Mouse (Mus musculus) ovary, postnatal 36 days (tissue): Measurements from ENCODE around the gene Nub1.

Source experiments
- DNase-seq: peaks from one replicate; pipeline ENCODE4 v3.0.0; 2022; ENCODE audit warnings: low spot score, mixed read lengths

Gene Nub1

DNA sequence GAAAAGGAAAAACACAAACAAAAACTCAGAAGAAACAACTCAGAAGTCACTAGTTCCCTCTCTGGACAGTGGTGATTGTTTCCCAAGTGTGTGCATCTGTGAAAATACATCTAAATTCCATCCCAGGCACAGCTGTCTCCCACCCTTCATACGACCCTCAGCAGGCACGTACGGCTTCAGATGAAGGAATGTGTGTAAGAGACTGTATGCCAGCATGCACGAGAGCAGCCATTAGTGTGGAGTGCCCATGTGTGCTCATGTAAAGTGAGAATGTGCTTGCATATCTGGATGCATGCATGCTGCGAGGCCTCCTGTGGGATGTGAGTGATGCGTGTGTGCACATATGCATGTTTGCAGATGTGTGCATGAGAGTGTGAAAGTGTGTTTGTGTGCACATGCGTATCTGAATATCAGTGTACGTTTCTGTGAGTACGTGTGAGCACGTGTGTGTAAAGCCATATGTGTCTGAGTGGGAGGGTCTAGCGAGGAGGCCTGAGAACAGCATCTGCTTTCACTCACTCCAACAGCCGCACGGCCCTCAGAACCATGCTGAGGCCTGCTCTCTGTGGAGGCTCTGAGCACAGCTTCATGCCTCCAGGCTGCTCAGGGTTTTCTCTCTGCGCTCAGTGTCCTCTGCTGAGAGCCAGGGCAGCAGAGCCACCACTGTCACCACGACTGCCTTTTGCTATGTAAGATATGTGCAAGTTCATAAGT is 56.0 kb downstream of the Nub1 start:
- no peak for DNase-seq

DNA sequence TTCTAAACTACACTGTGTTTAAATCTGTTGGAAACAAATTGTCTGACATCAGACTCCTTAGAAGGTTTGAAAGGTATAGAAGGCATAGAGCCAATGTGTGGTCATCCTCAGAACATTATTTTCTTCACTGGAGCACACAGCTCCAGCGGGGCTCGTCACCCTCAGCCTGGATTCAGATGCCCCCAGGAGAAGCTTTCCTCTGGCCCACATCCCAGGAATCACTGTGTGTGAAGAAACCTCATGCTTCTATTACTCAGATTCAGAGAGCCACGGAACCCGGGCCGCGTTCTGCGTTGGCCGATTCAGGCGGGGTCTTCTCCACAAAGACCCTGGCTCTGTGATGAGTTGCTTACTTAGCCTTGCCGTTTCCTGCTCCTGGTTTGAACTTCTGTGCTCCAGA is 58.6 kb downstream of the Nub1 start:
- DNase-seq, result no peak

DNA sequence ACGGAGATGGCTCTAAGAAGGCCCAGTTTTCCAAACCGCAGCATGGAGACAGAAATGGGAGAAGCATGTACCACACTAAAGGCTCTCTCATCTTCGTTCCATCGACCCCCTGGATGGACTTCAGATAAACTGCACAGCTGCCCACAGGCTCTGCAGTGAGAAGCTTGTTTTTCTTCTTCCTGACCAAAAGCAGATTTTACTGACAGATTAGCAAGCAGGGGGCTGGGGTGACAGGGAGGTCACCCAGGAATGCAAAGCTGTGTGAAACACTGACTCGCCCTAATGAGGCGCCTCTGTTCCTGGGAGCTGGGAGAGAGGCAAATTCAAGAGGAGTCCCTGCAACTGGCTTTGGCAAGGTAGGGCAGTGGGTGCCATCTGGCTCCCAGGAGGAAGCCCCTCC is 62.2 kb downstream of the Nub1 start:
- DNase-seq, result no peak

DNA sequence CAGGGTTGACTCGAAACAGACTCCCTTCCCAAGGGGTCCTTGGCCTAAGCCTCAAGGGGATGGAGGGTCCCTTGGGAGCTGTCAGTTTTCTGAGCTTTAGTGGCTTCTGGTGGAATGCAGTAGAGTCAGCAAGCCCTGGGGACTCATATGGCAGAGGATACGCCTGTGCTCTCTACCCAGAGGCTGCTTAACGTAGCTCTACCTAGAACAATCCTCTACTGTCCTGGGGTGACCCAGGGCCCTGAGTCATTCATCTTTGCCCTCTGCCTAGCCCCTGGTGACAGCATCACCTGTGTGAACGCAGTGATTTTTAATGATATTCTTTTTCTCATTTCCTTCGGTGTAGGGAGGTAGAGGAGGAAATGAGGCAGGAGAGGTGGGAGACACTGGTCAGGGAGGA is 64.4 kb downstream of the Nub1 start:
- DNase-seq, result no peak

DNA sequence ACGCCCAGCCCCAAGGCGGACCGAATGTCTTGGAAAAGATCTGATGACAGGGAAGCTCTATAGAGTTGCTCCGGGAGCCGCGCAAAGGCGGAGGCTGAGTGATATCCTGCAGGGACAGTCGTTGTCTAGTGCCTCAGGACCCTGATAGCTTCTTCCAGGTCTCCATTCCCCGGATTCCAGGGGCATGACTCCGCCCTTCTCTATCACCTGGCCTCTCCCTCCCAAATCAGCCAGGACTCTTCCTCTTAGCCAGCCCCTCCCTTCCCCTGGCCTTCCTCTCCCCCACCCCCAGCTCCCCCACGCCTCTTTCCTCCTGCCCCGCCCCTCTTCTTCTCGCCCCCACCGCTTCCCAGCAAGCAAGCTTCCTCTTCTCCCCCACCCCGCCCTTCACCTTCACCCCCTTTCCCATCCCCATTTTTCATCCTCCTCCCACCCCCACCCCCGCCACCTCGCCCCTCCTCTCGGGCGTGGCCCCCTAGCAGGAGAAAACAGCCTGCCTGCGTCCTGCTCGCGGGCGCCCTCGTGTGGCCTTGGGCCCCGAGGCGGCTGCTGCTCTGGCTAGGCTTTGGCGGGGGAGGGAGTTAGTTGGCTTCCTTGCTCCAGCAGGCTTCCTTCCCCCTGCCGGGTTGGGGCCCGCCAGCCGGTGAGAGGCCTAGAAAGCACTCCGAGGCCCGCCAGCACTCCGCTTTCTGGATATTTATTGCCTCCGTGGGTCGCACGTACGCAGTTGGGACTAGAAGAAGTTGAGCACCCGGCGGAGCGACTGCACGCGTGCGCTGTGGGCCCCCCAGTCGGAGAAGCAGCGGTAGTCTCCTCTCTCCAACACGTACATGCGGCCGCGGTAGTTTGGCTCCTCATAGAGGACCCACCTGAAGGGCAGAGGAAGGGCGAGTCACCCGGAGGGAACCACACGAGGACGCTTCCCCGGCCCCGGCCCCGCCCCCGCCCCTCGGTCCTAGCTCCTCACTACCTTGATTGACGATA is 65.3 kb downstream of the Nub1 start:
- peak; percentile 88 for DNase-seq

DNA sequence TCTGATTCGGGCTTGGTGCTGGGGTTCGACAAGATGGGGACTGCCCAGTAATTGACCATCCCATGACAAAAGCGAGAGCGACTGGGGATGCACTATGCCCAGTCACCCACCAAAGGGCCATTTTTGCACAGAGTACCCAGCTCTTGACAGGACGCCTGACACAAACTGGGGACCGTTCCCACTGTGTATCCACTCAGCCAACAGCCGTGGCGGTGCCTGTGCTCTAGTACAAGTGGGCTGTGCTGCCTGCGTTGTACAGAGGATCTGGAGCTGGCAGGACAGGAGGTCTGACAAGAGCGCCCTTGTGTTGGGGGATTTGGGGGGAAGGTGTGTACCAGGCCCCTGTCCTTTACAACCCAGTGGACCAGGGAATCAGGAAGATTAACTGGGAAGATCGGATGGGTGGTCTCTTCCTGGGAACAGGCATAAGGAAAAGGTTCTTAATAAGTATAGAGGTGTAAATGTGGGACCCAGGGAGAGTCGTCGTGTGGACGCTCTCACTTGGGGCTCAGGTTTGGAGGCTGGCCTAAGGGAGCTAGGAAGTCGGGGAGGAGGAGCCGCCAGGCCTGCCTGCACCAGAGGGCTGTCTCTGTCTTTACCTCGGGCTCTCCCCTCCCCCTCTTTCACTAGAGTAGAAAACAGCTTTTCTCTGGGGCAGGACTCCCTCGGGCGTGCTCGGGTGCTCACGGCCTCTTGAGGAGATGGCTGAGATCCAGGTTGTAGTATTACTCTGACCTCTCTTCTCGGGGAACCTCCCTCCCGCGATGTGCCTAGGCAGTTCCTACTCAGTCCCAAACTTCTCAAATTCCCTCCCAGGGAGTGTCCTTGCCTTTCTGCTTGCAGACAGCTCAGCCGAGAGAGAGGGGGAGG is 66.2 kb downstream of the Nub1 start:
- DNase-seq, result peak; percentile 57

DNA sequence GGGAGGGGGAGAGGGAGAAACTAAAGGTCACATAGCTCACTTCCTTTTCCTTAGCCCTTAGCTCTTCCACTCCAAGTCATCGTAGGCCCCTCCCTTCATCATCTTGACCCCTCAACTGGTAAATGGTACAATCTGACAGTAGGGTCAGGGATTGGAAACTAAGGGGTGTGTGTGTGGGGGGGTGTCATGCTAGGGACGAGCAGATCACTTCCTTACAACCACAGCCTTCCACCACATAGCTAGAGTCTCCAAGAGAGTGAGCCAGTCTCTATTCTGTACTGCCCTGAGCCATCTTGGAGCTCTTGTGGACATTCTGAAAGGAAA is 66.8 kb downstream of the Nub1 start:
- DNase-seq, result no peak

DNA sequence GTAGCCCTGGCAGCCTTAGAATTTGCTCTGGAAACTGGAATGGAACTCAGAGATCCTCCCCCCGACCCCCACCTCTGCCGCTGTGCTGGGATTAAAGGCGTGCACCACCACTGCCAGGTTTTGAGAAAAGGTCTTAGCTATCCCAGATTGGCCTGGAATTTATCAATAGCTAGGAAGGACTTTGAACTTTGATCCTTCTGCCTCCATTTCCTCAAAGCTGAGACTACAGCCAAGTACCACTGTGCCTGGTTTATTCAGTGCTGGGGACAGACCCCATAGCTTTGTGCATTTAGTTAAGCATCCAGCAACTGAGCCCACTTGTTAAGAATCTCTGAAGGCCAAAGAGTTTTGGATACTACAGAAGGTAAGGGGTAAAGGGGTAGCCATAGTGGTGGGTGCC is 71.6 kb downstream of the Nub1 start:
- no peak for DNase-seq

DNA sequence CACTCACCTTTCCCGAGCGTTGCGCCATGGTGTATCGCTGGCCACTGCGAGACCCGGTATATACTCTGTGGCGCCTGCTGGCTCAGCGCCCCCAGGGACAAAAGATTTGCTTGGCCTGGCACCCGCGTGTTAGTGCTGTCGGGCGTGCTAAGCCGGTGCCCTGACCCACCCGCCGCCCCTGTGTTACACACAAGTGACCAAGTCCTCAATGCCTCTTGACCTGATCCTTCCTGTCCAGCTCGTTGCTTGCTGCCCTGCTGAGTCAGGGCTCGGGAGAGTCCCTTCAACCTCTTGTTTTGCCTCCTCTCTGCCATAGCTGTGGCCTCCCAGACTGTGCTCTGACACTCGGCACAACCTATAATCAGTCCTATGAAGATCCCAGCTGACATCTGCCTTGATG is 72.5 kb downstream of the Nub1 start, which contains the start of gene Crygn:
Gene Crygn, minus strand, starts transcription at position 193 of the 400 bp plus-strand sequence.
- DNase-seq, result no peak
